Mouse (Mus musculus): ENCODE data around the gene Slit3.

DNA sequence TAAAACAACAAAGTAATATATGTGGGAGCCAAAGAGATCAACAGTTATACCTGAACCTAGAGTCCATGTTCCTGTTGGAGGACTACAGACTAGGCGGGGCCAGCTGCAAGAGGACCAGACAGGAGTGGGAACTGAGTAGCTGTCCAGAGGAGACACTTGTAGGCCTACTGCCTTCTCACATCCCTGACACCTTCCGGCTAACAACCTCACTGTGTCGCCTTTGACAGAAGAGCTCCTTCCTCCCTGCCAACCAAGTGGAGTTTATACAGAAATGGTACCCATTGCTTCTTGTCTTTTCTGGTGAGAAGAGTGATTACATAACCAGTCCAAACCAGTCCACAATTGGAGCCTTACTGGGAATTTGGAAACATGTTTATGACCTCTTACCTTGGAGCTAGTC, 3.2 kb upstream of the Slit3 start:
- TF ChIP-seq GATA1 (IDR thresholded peaks at IDR 0.05; ENCODE audit: low read length) (no peak), TAL1 (IDR thresholded peaks at IDR 0.05; ENCODE audit: low read length) (no peak)
